Mouse (Mus musculus) heart, adult 2 months (tissue): ENCODE measurements around the gene 9430038I01Rik. TPM values are rescaled to one million over a fixed set of nuclear protein-coding genes. Genes with fewer than 3 reads are reported as not detected.
"Not testable (repeated sequence)": the region's sequence is repeated elsewhere in the genome, so short reads cannot be mapped to it uniquely, and the experiment has no call there.

Experiments used
- DNase-seq, 2 experiments: peaks; one replicate each; pipeline ENCODE4 v3.0.0; 2021
- H3K27ac ChIP-seq: fragments of 200-600 bp; 2 replicates; pipeline ENCODE4 v1.8.1; 2022
- H3K27me3 ChIP-seq: fragments of 200-500 bp; 2 replicates; pipeline ENCODE4 v1.6.1; 2012; ENCODE audit warnings: mild to moderate bottlenecking, low read length, inconsistent platforms, mixed read lengths; ENCODE audit not compliant: control insufficient read depth, insufficient read depth
- H3K36me3 ChIP-seq: fragments of 200-500 bp; 2 replicates; pipeline ENCODE4 v1.6.1; 2012; ENCODE audit warnings: low read length, inconsistent platforms; ENCODE audit not compliant: control insufficient read depth, insufficient read depth
- H3K4me1 ChIP-seq: fragments of 200-500 bp; 2 replicates; pipeline ENCODE4 v1.6.1; 2011; ENCODE audit warnings: low read length; ENCODE audit not compliant: control insufficient read depth, insufficient read depth
- H3K4me3 ChIP-seq: fragments of 200-600 bp; 2 replicates; pipeline ENCODE4 v1.8.1; 2022
- H3K79me2 ChIP-seq: fragments of 200-500 bp; replicated peaks from 2 replicates; pipeline ENCODE4 v1.6.1; 2012; ENCODE audit warnings: mild to moderate bottlenecking, inconsistent platforms, low read length, moderate library complexity, mixed read lengths; ENCODE audit not compliant: control insufficient read depth, insufficient read depth
- H3K9ac ChIP-seq: fragments of 200-500 bp; 2 replicates; pipeline ENCODE4 v1.6.1; 2012; ENCODE audit warnings: low read depth, mild to moderate bottlenecking, control low read depth, inconsistent platforms, low read length, mixed read lengths
- CTCF ChIP-seq: fragments of 200-600 bp; IDR thresholded peaks from 2 replicates; pipeline ENCODE4 v1.8.1; 2022; ENCODE audit warnings: antibody characterized with exemption, mild to moderate bottlenecking, moderate library complexity
- EP300 ChIP-seq: fragments of 200-500 bp; IDR thresholded peaks from 2 replicates; pipeline ENCODE4 v1.6.1; 2011; ENCODE audit warnings: low read depth, low read length, control low read depth; ENCODE audit not compliant: insufficient read depth
- POLR2A ChIP-seq: fragments of 200-500 bp; IDR thresholded peaks from 2 replicates; pipeline ENCODE4 v1.6.1; 2011; ENCODE audit warnings: mild to moderate bottlenecking, low read depth, low read length, control low read depth; ENCODE audit not compliant: insufficient read depth
- WGBS: fragments of 180-500 bp; shearing (Covaris S2); methylation state at CpG from one replicate; pipeline ENCODE4 v1.1.7; 2018; 5-methylcytosine and 5-hydroxymethylcytosine counted together
- intact Hi-C: fragments of 180-260 bp; cut with DNase I; formaldehyde crosslinking; loops from one replicate; pipeline ENCODE4 v1.15.1; 2025
- long read RNA-seq: library from polyadenylated mRNA; stranded (forward); transcript quantifications from one replicate; pipeline ENCODE4 v2.0.0, GENCODE M21; 2021
- polyA plus RNA-seq: library from polyadenylated mRNA; depleted of rRNA; stranded (reverse); fragments of >200 nt; gene quantifications from 2 replicates; pipeline ENCODE4 v1.2.3, GENCODE M21; 2012; rRNA removed
- total RNA-seq, 2 experiments: library from RNA; stranded (reverse); gene quantifications; 2 replicates each; pipeline ENCODE4 v1.2.3; 2021

The 9430038I01Rik gene
- total RNA-seq (1 to 10 TPM; 7.2 to 7.8 TPM), polyA plus RNA-seq (5.6 and 5.7 TPM in 2 replicates)
- long read RNA-seq, transcript 9430038I01Rik-201 (4 exons, 1,126 nt) = major isoform, 6 of 9 reads
- long read RNA-seq, partial matches to known transcripts = 0 of 9 reads
- long read RNA-seq, other reads (novel, unspliced or antisense) = 2 of 9 reads

DNA sequence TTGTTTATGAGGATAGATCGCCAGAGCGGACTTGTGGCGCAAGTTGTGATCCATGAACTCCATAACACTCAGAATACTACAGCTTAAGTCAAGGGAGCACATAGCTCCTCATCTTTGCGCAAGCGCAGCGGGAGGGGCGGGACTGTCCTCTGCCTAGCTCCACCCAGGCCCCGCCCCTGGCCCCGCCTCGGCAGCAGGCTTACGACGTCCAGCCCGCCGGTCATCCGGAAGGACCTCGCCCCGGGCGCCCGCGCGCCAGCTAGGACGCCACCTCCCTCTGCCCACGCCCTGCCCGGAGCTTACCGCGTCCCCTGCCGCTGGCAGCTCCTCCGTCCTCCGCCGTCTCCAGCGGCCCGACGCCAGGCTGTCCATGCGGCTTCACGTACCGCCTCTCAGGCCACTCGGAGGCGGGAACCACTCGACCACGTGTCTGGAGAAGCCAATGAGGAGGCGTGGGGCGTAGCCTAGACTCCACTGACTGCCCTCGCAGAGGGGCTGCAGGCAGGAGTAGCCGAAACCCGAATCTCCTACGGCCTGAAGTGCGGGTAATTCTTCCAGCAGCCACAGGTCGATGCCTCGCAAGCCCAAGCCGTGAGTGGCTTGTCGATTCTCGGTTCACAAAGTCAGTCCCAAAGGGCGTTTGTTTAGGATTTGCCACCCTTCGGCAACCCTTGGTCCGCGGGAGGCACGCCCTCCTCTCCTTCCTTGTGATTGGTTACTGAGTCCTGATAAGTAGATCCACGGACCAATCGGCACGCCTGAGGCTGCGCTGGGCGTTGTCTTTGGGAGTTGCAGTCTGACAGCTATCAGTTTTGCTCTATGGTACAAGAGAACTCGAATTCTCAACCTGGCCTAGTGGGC is at the start of gene 9430038I01Rik:
Gene 9430038I01Rik, minus strand, starts transcription at position 426 of the 861 bp plus-strand sequence.
- under 1% methylated on average over 63 of the region's 63 CpGs for WGBS
- H3K79me2 ChIP-seq = no peaks in the 10 kb centered on the region
- H3K27me3 ChIP-seq = no peaks in the 10 kb centered on the region
- DNase-seq = peak; percentile 98 to 99
- H3K4me1 ChIP-seq = peaks cover 3% of the 10 kb centered on the region
- no peak for TF ChIP-seq EP300
- peak; percentile 80 for TF ChIP-seq POLR2A
- no peak; the same call in 1 of the 2 replicates for TF ChIP-seq CTCF
- peak within 1 kb of the TSS; percentile 98 for H3K4me3 ChIP-seq
- H3K36me3 ChIP-seq = no peaks in the 10 kb centered on the region
- peak within 1 kb of the TSS; percentile 86 for H3K9ac ChIP-seq
- H3K27ac ChIP-seq = peak within 1 kb of the TSS; percentile 99
- intact Hi-C loops = loop anchor here (1.0 kb wide), 1 partner anchor 27 kb away; the partner anchor contains the start of gene Glrx3

DNA sequence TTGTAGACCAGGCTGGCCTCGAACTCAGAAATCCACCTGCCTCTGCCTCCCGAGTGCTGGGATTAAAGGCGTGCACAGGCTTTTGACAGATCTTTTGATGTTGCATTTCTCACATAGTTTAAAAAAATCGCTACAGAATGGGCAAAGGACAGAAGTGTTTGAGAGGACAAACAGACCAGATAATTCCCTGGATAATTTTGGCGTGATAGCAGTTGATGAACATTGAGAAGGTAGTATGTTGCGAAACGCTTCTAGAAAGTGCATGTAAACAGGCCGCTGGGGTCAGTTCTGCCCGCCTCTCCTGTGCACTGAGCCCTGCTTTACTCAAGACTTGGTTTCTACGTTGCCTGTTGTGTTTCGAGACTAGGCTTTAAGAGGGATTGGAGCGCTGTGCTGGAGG is 34.8 kb upstream of the 9430038I01Rik start:
- H3K4me3 ChIP-seq = no peak overlapping the region
- intact Hi-C loops = no loop called here
- peaks cover 10% of the 10 kb centered on the region for H3K79me2 ChIP-seq
- H3K27ac ChIP-seq = no peak overlapping the region
- 95% methylated on average over 12 of the region's 12 CpGs for WGBS
- H3K36me3 ChIP-seq = 0 out of 2 replicates have a peak, but pooled peaks cover 2% of the 10 kb centered on the region
- H3K4me1 ChIP-seq = peaks cover 9% of the 10 kb centered on the region
- no peak overlapping the region for H3K9ac ChIP-seq
- DNase-seq = no peak
- no peaks in the 10 kb centered on the region for H3K27me3 ChIP-seq
- TF ChIP-seq POLR2A (no peak), CTCF (no peak), EP300 (no peak)

DNA sequence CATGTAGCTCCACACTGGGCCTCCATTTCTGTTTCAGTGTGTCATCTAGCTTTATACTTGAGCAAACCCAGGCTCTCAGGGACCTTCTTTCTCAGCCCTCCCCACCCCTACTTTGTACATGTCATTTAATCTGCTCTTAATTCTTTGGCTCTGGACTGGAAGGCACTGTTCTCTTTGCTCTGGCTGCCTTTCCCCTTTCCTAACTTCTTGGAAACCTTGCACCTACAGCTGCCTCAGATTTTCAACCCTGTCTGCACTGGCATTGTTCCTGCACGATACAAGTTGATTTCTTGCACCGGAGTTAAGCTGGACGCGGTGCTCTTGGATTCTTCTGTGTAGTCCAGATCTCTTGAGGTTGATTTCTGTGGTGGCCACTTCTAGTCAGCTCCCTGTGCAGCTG is 32.4 kb upstream of the 9430038I01Rik start:
- no peak overlapping the region for H3K4me3 ChIP-seq
- intact Hi-C loops = no loop called here
- WGBS = 64% methylated on average over 4 of the region's 4 CpGs
- H3K4me1 ChIP-seq = peaks cover 15% of the 10 kb centered on the region
- H3K9ac ChIP-seq = no peak overlapping the region
- DNase-seq = peak; percentile 23 to 35
- TF ChIP-seq EP300 (no peak), POLR2A (no peak)
- H3K27me3 ChIP-seq = no peaks in the 10 kb centered on the region
- H3K79me2 ChIP-seq = peaks cover 4% of the 10 kb centered on the region; the same call in 1 of the 2 replicates
- H3K36me3 ChIP-seq = 0 out of 2 replicates have a peak, but pooled peaks cover 2% of the 10 kb centered on the region
- H3K27ac ChIP-seq = no peak overlapping the region

DNA sequence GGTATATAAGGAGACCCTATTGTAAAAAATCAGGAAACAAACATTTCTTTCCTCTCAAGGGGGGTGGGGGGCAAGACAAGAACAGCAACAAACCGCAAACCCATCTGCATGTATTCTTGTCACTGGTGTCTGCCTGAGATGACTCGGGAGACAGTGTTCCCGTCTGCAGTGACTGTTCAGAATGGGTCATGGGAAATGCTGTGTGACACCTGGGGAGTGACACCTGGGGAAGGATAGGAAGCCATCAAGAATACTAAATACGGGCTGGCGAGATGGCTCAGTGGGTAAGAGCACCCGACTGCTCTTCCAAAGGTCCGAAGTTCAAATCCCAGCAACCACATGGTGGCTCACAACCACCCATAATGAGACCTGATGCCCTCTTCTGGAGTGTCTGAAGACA is 28.4 kb upstream of the 9430038I01Rik start:
- H3K79me2 ChIP-seq, H3K4me3 ChIP-seq, H3K27me3 ChIP-seq, H3K36me3 ChIP-seq, H3K9ac ChIP-seq, H3K27ac ChIP-seq, intact Hi-C loops, DNase-seq: not testable (repeated sequence)
- 79% methylated on average over 7 of the region's 7 CpGs for WGBS
- H3K4me1 ChIP-seq = peaks cover 15% of the 10 kb centered on the region

DNA sequence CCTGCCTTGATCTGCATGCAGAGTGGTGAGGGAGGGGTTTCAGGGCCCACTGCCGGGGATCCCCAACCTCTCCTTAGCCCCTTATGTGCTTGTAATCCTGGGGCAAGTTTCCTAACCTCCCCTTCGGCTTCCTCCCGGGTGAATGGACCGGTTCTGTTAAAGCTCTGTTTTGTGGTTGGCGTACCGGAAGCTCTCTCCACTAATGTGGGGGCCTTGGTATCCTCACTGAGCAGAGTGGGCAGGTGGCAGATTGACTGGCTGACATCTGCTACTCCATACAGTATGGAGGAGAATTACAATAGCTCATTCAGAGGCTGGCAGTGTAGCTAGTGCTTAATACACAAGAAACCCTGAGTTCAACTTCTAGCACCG is 27.6 kb upstream of the 9430038I01Rik start:
- peak overlapping the region; percentile 81 for H3K27ac ChIP-seq
- H3K79me2 ChIP-seq = 0 out of 2 replicates have a peak, but pooled peaks cover 3% of the 10 kb centered on the region
- whole genome bisulfite sequencing = 4% methylated on average over 7 of the region's 7 CpGs
- peak overlapping the region; percentile 74 for H3K4me3 ChIP-seq
- intact Hi-C loops = no loop called here
- no peak for TF ChIP-seq CTCF
- TF ChIP-seq POLR2A = no peak
- no peak for TF ChIP-seq EP300
- no peak for DNase-seq
- H3K27me3 ChIP-seq = no peaks in the 10 kb centered on the region
- peaks cover 11% of the 10 kb centered on the region for H3K4me1 ChIP-seq
- 0 out of 2 replicates have a peak, but pooled peaks cover 2% of the 10 kb centered on the region for H3K36me3 ChIP-seq
- peak overlapping the region; percentile 85 for H3K9ac ChIP-seq
